Mouse (Mus musculus) midbrain, embryonic 14.5 days (tissue): ENCODE data around the gene Fam114a1. TPM values are rescaled to one million over a fixed set of nuclear protein-coding genes. Genes with fewer than 3 reads are reported as not detected.

ENCODE experiments used
- ATAC-seq: fragments of 200-750 bp; cut with Nextera tagmentation; 2 replicates; pipeline ENCODE4 v1.8.0; 2017; ENCODE audit warnings: moderate number of reproducible peaks, moderate library complexity; ENCODE audit not compliant: low FRiP score, low TSS enrichment
- DNase-seq: peaks from one replicate; pipeline ENCODE4 v3.0.0-alpha.2; 2015
- H3K27ac ChIP-seq: fragments of 300-500 bp; sonication (generic); replicated peaks from 2 replicates; pipeline ENCODE4 v1.5.1; 2014; ENCODE audit warnings: mild to moderate bottlenecking, low read depth, low read length, moderate library complexity
- H3K27me3 ChIP-seq: fragments of 300-500 bp; sonication (generic); 2 replicates; pipeline ENCODE4 v1.6.1; 2014; ENCODE audit warnings: low read length, control low read depth, mixed read lengths; ENCODE audit not compliant: control insufficient read depth, insufficient read depth
- H3K36me3 ChIP-seq: fragments of 300-500 bp; sonication (generic); 2 replicates; pipeline ENCODE4 v1.6.1; 2014; ENCODE audit warnings: low read length, control low read depth; ENCODE audit not compliant: control insufficient read depth, insufficient read depth
- H3K4me1 ChIP-seq: fragments of 300-500 bp; sonication (generic); 2 replicates; pipeline ENCODE4 v1.6.1; 2014; ENCODE audit warnings: mild to moderate bottlenecking, antibody characterized with exemption, low read length, control low read depth; ENCODE audit not compliant: control insufficient read depth, insufficient read depth
- H3K4me2 ChIP-seq: fragments of 300-500 bp; sonication (generic); 2 replicates; pipeline ENCODE4 v1.6.1; 2014; ENCODE audit warnings: mild to moderate bottlenecking, low read length, moderate library complexity
- H3K4me3 ChIP-seq: fragments of 300-500 bp; sonication (generic); replicated peaks from 2 replicates; pipeline ENCODE4 v1.5.1; 2014; ENCODE audit warnings: low read depth, low read length
- H3K9ac ChIP-seq: fragments of 300-500 bp; sonication (generic); replicated peaks from 2 replicates; pipeline ENCODE4 v1.6.1; 2014; ENCODE audit warnings: mild to moderate bottlenecking, low read length, moderate library complexity
- H3K9me3 ChIP-seq: fragments of 300-500 bp; sonication (generic); 2 replicates; pipeline ENCODE4 v1.6.1; 2016; ENCODE audit warnings: low read length, control low read depth, mixed read lengths; ENCODE audit not compliant: control insufficient read depth
- WGBS: fragments of 180-500 bp; shearing (Covaris S2); extraction: QIAGEN DNeasy Blood & Tissue Kit; methylation state at CpG from one replicate; pipeline ENCODE4 v1.1.7; 2014; 5-methylcytosine and 5-hydroxymethylcytosine counted together
- polyA plus RNA-seq: library from polyadenylated mRNA; unstranded; fragments of >200 nt; fragmentation: Nextera tagmentation; extraction: Ambion mirVana; gene quantifications from 2 replicates; pipeline ENCODE4 v1.2.1, GENCODE M21; 2014

The Fam114a1 gene
- polyA plus RNA-seq, 1 experiment from 2014 or later, result 6.2 TPM

- Histone ChIP-seq H3K27me3 (no peaks in the 10 kb centered on the region), H3K9ac (no peak overlapping the region), H3K4me3 (no peak overlapping the region), H3K36me3 (no peaks in the 10 kb centered on the region), H3K27ac (no peak overlapping the region), H3K9me3 (no peaks in the 10 kb centered on the region), H3K4me2 (no peak overlapping the region), H3K4me1 (no peaks in the 10 kb centered on the region)
- ATAC-seq, result no peak
- no peak for DNase-seq
- WGBS, result 90% methylated on average over 13 of the region's 13 CpGs
These were observed 8.9 kb upstream of the Fam114a1 start for GRCm38 (mm10) chr5:64960857-64961391.

- WGBS, result 85% methylated on average over 5 of the region's 5 CpGs
- H3K4me3 ChIP-seq, result no peak overlapping the region
- ATAC-seq, result no peak
These were observed 6.6 kb upstream of the Fam114a1 start for GRCm38 (mm10) chr5:64963271-64963670.

GRCm38 (mm10) chr5:64963735-64964134, 6.1 kb upstream of the Fam114a1 start:
- H3K27me3 ChIP-seq, result peaks cover 4% of the 10 kb centered on the region; the same call in 1 of the 2 replicates
- 84% methylated on average over 3 of the region's 3 CpGs for WGBS
- H3K4me1 ChIP-seq, result no peaks in the 10 kb centered on the region
- ATAC-seq (no peak), DNase-seq (no peak)
- no peaks in the 10 kb centered on the region for H3K36me3 ChIP-seq
- H3K27ac ChIP-seq, result no peak overlapping the region
- no peak overlapping the region for H3K4me3 ChIP-seq
- H3K9me3 ChIP-seq, result no peaks in the 10 kb centered on the region
- no peak overlapping the region for H3K4me2 ChIP-seq
- no peak overlapping the region for H3K9ac ChIP-seq

More at GRCm38 (mm10) chr5:64963271-64963670, 6.6 kb upstream of the Fam114a1 start:
- Histone ChIP-seq H3K9ac (no peak overlapping the region), H3K27ac (no peak overlapping the region), H3K4me1 (no peaks in the 10 kb centered on the region), H3K36me3 (no peaks in the 10 kb centered on the region), H3K4me2 (no peak overlapping the region), H3K9me3 (no peaks in the 10 kb centered on the region), H3K27me3 (no peaks in the 10 kb centered on the region)
- DNase-seq, result no peak

GRCm38 (mm10) chr5:64968961-64969860, 660 bp upstream of the Fam114a1 start:
- 5% methylated on average over 14 of the region's 14 CpGs for WGBS
- no peaks in the 10 kb centered on the region for H3K36me3 ChIP-seq
- H3K9me3 ChIP-seq, result no peaks in the 10 kb centered on the region
- peaks cover 4% of the 10 kb centered on the region; the same call in 1 of the 2 replicates for H3K4me1 ChIP-seq
- H3K4me3 ChIP-seq, result peak overlapping the region; percentile 54
- H3K9ac ChIP-seq, result peak overlapping the region; percentile 58
- no peak overlapping the region for H3K27ac ChIP-seq
- DNase-seq (no peak), ATAC-seq (0 out of 2 replicates have a peak, but pooled peaks have one; percentile 37)
- H3K27me3 ChIP-seq, result peaks cover 21% of the 10 kb centered on the region
- peak overlapping the region; percentile 95 for H3K4me2 ChIP-seq

GRCm38 (mm10) chr5:64975121-64975520, 5.2 kb downstream of the Fam114a1 start:
- DNase-seq (no peak), ATAC-seq (no peak)
- Histone ChIP-seq H3K27ac (no peak overlapping the region), H3K4me3 (no peak overlapping the region), H3K27me3 (peaks cover 6% of the 10 kb centered on the region; the same call in 1 of the 2 replicates), H3K4me1 (peaks cover 2% of the 10 kb centered on the region; the same call in 1 of the 2 replicates), H3K9me3 (no peaks in the 10 kb centered on the region), H3K4me2 (no peak overlapping the region), H3K36me3 (no peaks in the 10 kb centered on the region), H3K9ac (no peak overlapping the region)
- 81% methylated on average over 5 of the region's 5 CpGs for WGBS

- Histone ChIP-seq H3K27me3 (no peaks in the 10 kb centered on the region), H3K9ac (no peak overlapping the region), H3K4me3 (no peak overlapping the region), H3K36me3 (no peaks in the 10 kb centered on the region), H3K4me1 (no peaks in the 10 kb centered on the region), H3K27ac (no peak overlapping the region), H3K4me2 (no peak overlapping the region), H3K9me3 (no peaks in the 10 kb centered on the region)
- DNase-seq, result peak; percentile 9
- 67% methylated on average over 8 of the region's 8 CpGs for WGBS
- ATAC-seq, result no peak
These were observed 7.3 kb downstream of the Fam114a1 start for GRCm38 (mm10) chr5:64977128-64977527.

- H3K9me3 ChIP-seq, result no peaks in the 10 kb centered on the region
- WGBS, result 85% methylated on average over 7 of the region's 7 CpGs
- no peak for ATAC-seq
- no peak overlapping the region for H3K4me2 ChIP-seq
- no peaks in the 10 kb centered on the region for H3K4me1 ChIP-seq
- no peak for DNase-seq
- H3K36me3 ChIP-seq, result no peaks in the 10 kb centered on the region
- no peaks in the 10 kb centered on the region for H3K27me3 ChIP-seq
- H3K4me3 ChIP-seq, result no peak overlapping the region
- no peak overlapping the region for H3K27ac ChIP-seq
- no peak overlapping the region for H3K9ac ChIP-seq
These were observed 16.1 kb downstream of the Fam114a1 start for GRCm38 (mm10) chr5:64985971-64986370.

- H3K27ac ChIP-seq, result no peak overlapping the region
- no peaks in the 10 kb centered on the region for H3K27me3 ChIP-seq
- H3K4me2 ChIP-seq, result no peak overlapping the region
- 100% methylated on average over 1 of the region's 1 CpGs for whole genome bisulfite sequencing
- no peak overlapping the region for H3K4me3 ChIP-seq
- no peak for DNase-seq
- H3K4me1 ChIP-seq, result no peaks in the 10 kb centered on the region
- ATAC-seq, result no peak
- no peak overlapping the region for H3K9ac ChIP-seq
- no peaks in the 10 kb centered on the region for H3K36me3 ChIP-seq
- H3K9me3 ChIP-seq, result no peaks in the 10 kb centered on the region
These were observed 20.1 kb downstream of the Fam114a1 start for GRCm38 (mm10) chr5:64989940-64990339.
